Comparison of ENCODE assay signal across 8 mouse cellular contexts in the genomic region with DNA sequence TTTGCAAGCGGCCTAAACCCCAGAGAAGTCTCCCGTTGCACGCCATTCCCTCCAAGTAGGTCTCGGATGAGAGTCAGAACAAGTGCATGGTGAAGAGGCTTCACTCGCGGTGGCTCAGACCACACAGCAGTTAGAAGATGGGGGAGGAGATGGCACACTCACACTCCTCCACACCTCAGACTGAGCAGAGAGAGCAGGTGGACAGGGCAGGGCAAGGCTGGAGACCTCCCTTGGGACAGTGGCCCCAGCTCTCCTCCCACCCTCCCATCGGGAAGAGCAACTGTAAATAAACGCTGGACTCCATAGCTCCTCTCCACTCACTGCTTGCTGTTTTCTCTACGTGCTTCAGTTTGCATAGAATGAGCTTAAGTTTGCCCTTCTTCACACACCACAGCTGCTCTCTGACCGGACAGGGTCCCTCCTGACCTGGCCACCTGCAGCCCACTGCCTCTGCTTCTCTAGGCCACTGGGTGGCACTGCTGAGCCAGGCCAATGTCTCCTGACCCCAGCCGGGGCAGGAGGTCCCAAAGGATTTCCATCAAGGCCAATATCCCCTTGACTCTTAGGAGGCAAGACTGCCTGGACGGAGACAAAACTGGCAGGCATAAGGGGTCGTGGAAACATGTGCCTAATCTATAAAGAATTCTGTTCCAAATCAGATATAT. TPM values are rescaled to one million over a fixed set of nuclear protein-coding genes. Genes with fewer than 3 reads are reported as not detected.
DNase-seq lines count a peak whose midpoint lies in the region; ATAC-seq and TF ChIP-seq lines count a peak whose summit lies in the region.

No protein-coding gene starts in this region.

- H3K4me1 ChIP-seq in CH12.LX (ENCODE audit: control insufficient read depth in 1 of 2, insufficient read depth in 2 of 2) = peaks cover 38 to 79% of the 10 kb centered on the region in 2 experiments
- peaks cover 41% of the 10 kb centered on the region for H3K4me1 ChIP-seq in lung, embryonic 15.5 days

- TF ChIP-seq EP300 in CH12.LX (IDR thresholded peaks at IDR 0.05; ENCODE audit: low read length) = no peak

- no peak for TF ChIP-seq POLR2A in CH12.LX (IDR thresholded peaks at IDR 0.05; ENCODE audit: low read depth, low read length)

- H3K9me3 ChIP-seq in CH12.LX (replicated peaks; ENCODE audit: low read length) = peaks cover 8% of the 10 kb centered on the region
- H3K9me3 ChIP-seq in lung, embryonic 15.5 days = no peaks in the 10 kb centered on the region

- no peak overlapping the region for H3K9ac ChIP-seq in CH12.LX (ENCODE audit: insufficient read depth, low read depth)
- no peak overlapping the region for H3K9ac ChIP-seq in lung, embryonic 15.5 days

- TF ChIP-seq RAD21 in CH12.LX (IDR thresholded peaks at IDR 0.05; ENCODE audit: low read depth, low read length) = peak; percentile 99

- H3K4me3 ChIP-seq in CH12.LX (replicated peaks in 1 of 3; ENCODE audit: low read depth in 2 of 3, low read length in 2 of 3, poor library complexity in 1 of 3) = no peak overlapping the region
- no peak overlapping the region for H3K4me3 ChIP-seq in gastrocnemius, adult 2 months
- no peak overlapping the region for H3K4me3 ChIP-seq in lung, embryonic 15.5 days

- H3K36me3 ChIP-seq in CH12.LX (replicated peaks in 1 of 2; ENCODE audit: control insufficient read depth in 1 of 2, insufficient read depth in 1 of 2, low read length in 1 of 2) = peaks cover 26 to 45% of the 10 kb centered on the region in 2 experiments
- H3K36me3 ChIP-seq in lung, embryonic 15.5 days = peaks cover 10% of the 10 kb centered on the region

- H3K27me3 ChIP-seq in CH12.LX (replicated peaks) = no peaks in the 10 kb centered on the region
- H3K27me3 ChIP-seq in lung, embryonic 15.5 days = no peaks in the 10 kb centered on the region

- no peak overlapping the region for H3K27ac ChIP-seq in CH12.LX (ENCODE audit: insufficient read depth, low read depth)
- H3K27ac ChIP-seq in gastrocnemius, adult 2 months = no peak overlapping the region
- H3K27ac ChIP-seq in lung, embryonic 15.5 days = no peak overlapping the region

- dilution Hi-C loops in CH12.LX (cut with MboI; ENCODE audit: extremely low pct_ligation_motif_present, extremely low pct_unique_long_range_greater_than_20kb, low sequenced_read_pairs) = no loop called here

- 42% methylated on average over 13 of the region's 13 CpGs for WGBS in lung, embryonic 15.5 days

- intact Hi-C loops in gastrocnemius, adult 2 months (cut with DNase I) = loop anchor here (1.0 to 5.0 kb wide), 3 partner anchors 56 to 121 kb away; partner anchors contain the start of gene Ncbp3

- H3K4me2 ChIP-seq in CH12.LX (ENCODE audit: insufficient read depth, low read depth, poor library complexity, severe bottlenecking) = no peak overlapping the region
- H3K4me2 ChIP-seq in lung, embryonic 15.5 days = no peak overlapping the region

- DNase-seq in 3134 (ENCODE audit: extremely low read depth, insufficient read length, low spot score) (peak; percentile 34), CH12.LX (ENCODE audit: extremely low read depth) (peak; percentile 60)
- peak; percentile 72 for DNase-seq in gastrocnemius, adult 2 months
- DNase-seq in kidney, adult 18-20 months = peak; percentile 74
- peak; percentile 64 for DNase-seq in ovary, postnatal 14 days (ENCODE audit: low spot score)

- 0 out of 2 replicates have a peak, but pooled peaks have one; percentile 40 for ATAC-seq in cerebellum, adult (ENCODE audit: insufficient number of reproducible peaks, low FRiP score, low TSS enrichment)
- peak; percentile 36; the same call in 1 of the 2 replicates for ATAC-seq in lung, embryonic 15.5 days (ENCODE audit: borderline replicate concordance, extremely low read depth, low FRiP score, low TSS enrichment)
- ATAC-seq in inflammation-experienced regulatory T-cells, adult 6 months = no peak

- TF ChIP-seq CTCF in CH12.LX (conservative IDR thresholded peaks at IDR 0.05 in 1 of 2, IDR thresholded peaks at IDR 0.05 in 1 of 2; ENCODE audit: low read depth in 2 of 2, low read length in 2 of 2) = peak; percentile 89 to 98
- TF ChIP-seq CTCF in gastrocnemius, adult 2 months (IDR thresholded peaks at IDR 0.05) = no peak; the same call in 1 of the 2 replicates

- in situ Hi-C loops in CH12.LX (cut with MboI; ENCODE audit: low pct_ligation_motif_present, low pct_unique_long_range_greater_than_20kb, low sequenced_read_pairs) = no loop called here

- H3K79me2 ChIP-seq in CH12.LX (replicated peaks; ENCODE audit: control insufficient read depth, extremely low read depth, insufficient read depth, poor library complexity, severe bottlenecking) = no peaks in the 10 kb centered on the region

TF ChIP-seq in CH12.LX, 34 proteins besides CTCF, POLR2A, EP300 and RAD21:
- TF ChIP-seq TCF12 (IDR thresholded peaks at IDR 0.05; ENCODE audit: low read depth, low read length) (peak; percentile 68; the same call in 1 of the 2 replicates), MXI1 (IDR thresholded peaks at IDR 0.05; ENCODE audit: low read depth, low read length) (0 out of 2 replicates have a peak, but pooled peaks have one; percentile 13), SMC3 (IDR thresholded peaks at IDR 0.05; ENCODE audit: low read depth, low read length) (peak; percentile 100), ZC3H11A (IDR thresholded peaks at IDR 0.05; ENCODE audit: low read depth, low read length) (peak; percentile 97), ZMIZ1 (IDR thresholded peaks at IDR 0.05; ENCODE audit: low read depth, low read length) (no peak), MAX (IDR thresholded peaks at IDR 0.05; ENCODE audit: low read length) (no peak), SIN3A (IDR thresholded peaks at IDR 0.05; ENCODE audit: low read length) (peak; percentile 62; the same call in 1 of the 2 replicates), MEF2A (IDR thresholded peaks at IDR 0.05; ENCODE audit: borderline replicate concordance, low read depth, low read length) (0 out of 2 replicates have a peak, but pooled peaks have one; percentile 43), CHD1 (IDR thresholded peaks at IDR 0.05; ENCODE audit: low read depth, low read length) (no peak), NELFE (IDR thresholded peaks at IDR 0.05; ENCODE audit: low read depth, low read length) (peak; percentile 32; the same call in 1 of the 2 replicates), MAZ (IDR thresholded peaks at IDR 0.05; ENCODE audit: low read depth, low read length) (peak; percentile 67; the same call in 1 of the 2 replicates), IRF4 (IDR thresholded peaks at IDR 0.05; ENCODE audit: low read depth, low read length) (peak; percentile 36; the same call in 1 of the 2 replicates)

RNA-seq across cellular contexts. Expression of gene Atp2a3, which starts 34.6 kb away (rescaled TPM):
- total RNA-seq in CH12.LX (2012; rRNA removed) (136 and 218 TPM in 2 replicates), CH12.LX (2014; rRNA removed) (44.1 and 61.4 TPM in 2 replicates)
- 255 and 279 TPM in 2 replicates for polyA plus RNA-seq in CH12.LX (2012; ENCODE audit: insufficient read length, low read depth)
- 1 to 10 TPM; 5.1 to 6.2 TPM for total RNA-seq in gastrocnemius, adult 2 months (2021)
- 13.9 and 16.2 TPM in 2 replicates for polyA plus RNA-seq in lung, embryonic 15.5 days (2015; fragmentation: Nextera tagmentation; extraction: Ambion mirVana)
- polyA plus RNA-seq in inflammation-experienced regulatory T-cells, adult 6 months (2017; shearing (Covaris generic)) = 100 to 1,000 TPM in 1 of 3 experiments, 10 to 100 TPM in 2; 61.5 to 121 (median 72.5) TPM
